Mouse (Mus musculus): ENCODE results near the gene Gm21887. TPM values are rescaled to one million over a fixed set of nuclear protein-coding genes. Genes with fewer than 3 reads are reported as not detected.
A peak's percentile ranks its signal among the peaks of the same experiment; 100 is the strongest.
"Not testable (repeated sequence)": the region's sequence is repeated elsewhere in the genome, so short reads cannot be mapped to it uniquely, and the experiment has no call there.

Gm21887 gene
- polyA plus RNA-seq, 1 experiment from 2014 or later = 249 TPM

- H3K27ac ChIP-seq; H3K27me3 ChIP-seq (ENCODE audit: poor library complexity, severe bottlenecking); DNase-seq (ENCODE audit: extremely low spot score, low spot score); H3K4me3 ChIP-seq; H3K4me1 ChIP-seq: not testable (repeated sequence)
- H3K36me3 ChIP-seq (replicated peaks) = peaks cover 71% of the 10 kb centered on the region
- WGBS = 88% methylated on average over 28 of the region's 28 CpGs
- peaks cover 73% of the 10 kb centered on the region for H3K9me3 ChIP-seq
Measured at GRCm38 (mm10) chrX:169987368-169987837, 22.1 kb upstream of the Gm21887 start.

- Histone ChIP-seq H3K36me3 (replicated peaks) (peaks cover 58% of the 10 kb centered on the region), H3K9me3 (peaks cover 60% of the 10 kb centered on the region)
- not testable (repeated sequence) for DNase-seq (ENCODE audit: extremely low spot score, low spot score); H3K4me3 ChIP-seq; H3K27ac ChIP-seq; H3K4me1 ChIP-seq; H3K27me3 ChIP-seq (ENCODE audit: poor library complexity, severe bottlenecking)
- WGBS = 93% methylated on average over 56 of the region's 56 CpGs
Measured at GRCm38 (mm10) chrX:169988571-169989218, 20.8 kb upstream of the Gm21887 start.

GRCm38 (mm10) chrX:169989219-169989595 is 20.3 kb upstream of the Gm21887 start:
- not testable (repeated sequence) for H3K27me3 ChIP-seq (ENCODE audit: poor library complexity, severe bottlenecking); H3K4me1 ChIP-seq; H3K27ac ChIP-seq; H3K4me3 ChIP-seq
- WGBS = 86% methylated on average over 8 of the region's 8 CpGs
- Histone ChIP-seq H3K9me3 (peaks cover 55% of the 10 kb centered on the region), H3K36me3 (replicated peaks) (peaks cover 53% of the 10 kb centered on the region)
- DNase-seq (ENCODE audit: extremely low spot score, low spot score) = peak; percentile 65

GRCm38 (mm10) chrX:169989691-169990631 is 19.5 kb upstream of the Gm21887 start:
- not testable (repeated sequence) for DNase-seq (ENCODE audit: extremely low spot score, low spot score); H3K27ac ChIP-seq; H3K27me3 ChIP-seq (ENCODE audit: poor library complexity, severe bottlenecking); H3K4me1 ChIP-seq; H3K4me3 ChIP-seq
- Histone ChIP-seq H3K36me3 (replicated peaks) (peaks cover 46% of the 10 kb centered on the region), H3K9me3 (peaks cover 47% of the 10 kb centered on the region)
- 80% methylated on average over 56 of the region's 56 CpGs for WGBS

GRCm38 (mm10) chrX:169991128-169991873 is 18.2 kb upstream of the Gm21887 start:
- Histone ChIP-seq H3K9me3 (peaks cover 38% of the 10 kb centered on the region), H3K36me3 (replicated peaks) (peaks cover 36% of the 10 kb centered on the region)
- 12% methylated on average over 16 of the region's 28 CpGs for WGBS
- not testable (repeated sequence) for H3K4me3 ChIP-seq; H3K27ac ChIP-seq; H3K27me3 ChIP-seq (ENCODE audit: poor library complexity, severe bottlenecking); H3K4me1 ChIP-seq; DNase-seq (ENCODE audit: extremely low spot score, low spot score)

GRCm38 (mm10) chrX:169992086-169992930 is 17.2 kb upstream of the Gm21887 start:
- H3K27ac ChIP-seq; H3K27me3 ChIP-seq (ENCODE audit: poor library complexity, severe bottlenecking); H3K4me1 ChIP-seq; H3K4me3 ChIP-seq: not testable (repeated sequence)
- DNase-seq (ENCODE audit: extremely low spot score, low spot score) = peak; percentile 13
- WGBS = 13% methylated on average over 9 of the region's 15 CpGs
- Histone ChIP-seq H3K36me3 (replicated peaks) (peaks cover 29% of the 10 kb centered on the region), H3K9me3 (peaks cover 29% of the 10 kb centered on the region)

- not testable (repeated sequence) for H3K27me3 ChIP-seq (ENCODE audit: poor library complexity, severe bottlenecking); H3K27ac ChIP-seq; H3K4me1 ChIP-seq; H3K4me3 ChIP-seq
- peaks cover 25% of the 10 kb centered on the region for H3K9me3 ChIP-seq
- H3K36me3 ChIP-seq (replicated peaks) = peaks cover 25% of the 10 kb centered on the region
- WGBS = 46% methylated on average over 4 of the region's 8 CpGs
- DNase-seq (ENCODE audit: extremely low spot score, low spot score) = peak; percentile 13
Measured at GRCm38 (mm10) chrX:169992951-169993547, 16.4 kb upstream of the Gm21887 start.

GRCm38 (mm10) chrX:169994011-169994865 is 15.2 kb upstream of the Gm21887 start:
- WGBS = 25% methylated on average over 3 of the region's 33 CpGs

GRCm38 (mm10) chrX:169994866-169995711 is 14.4 kb upstream of the Gm21887 start:
- not testable (repeated sequence) for H3K36me3 ChIP-seq (replicated peaks); DNase-seq (ENCODE audit: extremely low spot score, low spot score); H3K27me3 ChIP-seq (ENCODE audit: poor library complexity, severe bottlenecking); H3K4me1 ChIP-seq; H3K4me3 ChIP-seq; H3K9me3 ChIP-seq; H3K27ac ChIP-seq
- WGBS = 26% methylated on average over 2 of the region's 2 CpGs

More at GRCm38 (mm10) chrX:169994011-169994865, 15.2 kb upstream of the Gm21887 start:
- Histone ChIP-seq H3K36me3 (replicated peaks) (peaks cover 15% of the 10 kb centered on the region), H3K9me3 (peaks cover 17% of the 10 kb centered on the region)
- not testable (repeated sequence) for H3K4me1 ChIP-seq; DNase-seq (ENCODE audit: extremely low spot score, low spot score); H3K27me3 ChIP-seq (ENCODE audit: poor library complexity, severe bottlenecking); H3K27ac ChIP-seq; H3K4me3 ChIP-seq

GRCm38 (mm10) chrX:169995909-169996521 is 13.4 kb upstream of the Gm21887 start:
- DNase-seq (ENCODE audit: extremely low spot score, low spot score); H3K4me3 ChIP-seq; H3K27ac ChIP-seq; H3K36me3 ChIP-seq (replicated peaks); H3K27me3 ChIP-seq (ENCODE audit: poor library complexity, severe bottlenecking); H3K4me1 ChIP-seq; H3K9me3 ChIP-seq: not testable (repeated sequence)
- WGBS = no CpG with 5 or more reads among the region's 17 CpGs

Data from forebrain, embryonic 10.5 days (tissue).